Mouse (Mus musculus): ENCODE data around the gene Aspa.

Aspa gene

DNA sequence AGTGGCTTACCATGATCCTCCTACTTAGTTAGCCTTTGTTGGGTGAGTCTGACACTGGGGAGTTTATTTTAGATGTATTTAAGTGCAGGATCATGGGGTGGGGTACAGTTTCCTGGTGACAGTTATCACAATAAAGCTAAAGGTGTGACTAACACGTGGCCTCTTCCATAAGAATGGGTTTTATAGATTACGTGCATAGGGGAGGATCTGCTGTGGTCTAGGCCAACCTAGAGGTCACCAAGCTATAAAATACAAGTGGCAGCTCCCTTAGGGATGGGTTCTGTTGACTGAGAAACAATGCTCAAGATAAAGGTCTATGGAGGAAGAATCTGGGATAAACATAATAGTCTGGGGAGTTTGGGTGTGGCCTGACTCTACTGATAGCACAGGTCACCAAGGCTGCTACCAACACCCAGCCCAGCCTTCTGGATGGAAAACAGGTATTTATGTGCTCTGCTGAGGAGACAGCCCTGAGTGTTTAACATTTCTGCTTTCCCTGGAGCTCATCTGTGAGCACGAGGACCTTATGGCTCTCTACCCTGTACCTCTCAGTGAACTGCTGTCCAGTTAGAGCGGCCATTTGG, 71.9 kb downstream of the Aspa start:
- no peak for DNase-seq (ENCODE audit: low read depth, low spot score)

All from CD4-positive helper T cell, adult 2 months (primary cell).